Mouse (Mus musculus) limb, embryonic 12.5 days (tissue): Measurements from ENCODE around the gene Boc. TPM values are rescaled to one million over a fixed set of nuclear protein-coding genes. Genes with fewer than 3 reads are reported as not detected.

Experiments
- ATAC-seq: fragments of 200-750 bp; cut with Nextera tagmentation; 2 replicates; pipeline ENCODE4 v1.8.0; 2017; ENCODE audit warnings: low read depth, moderate TSS enrichment; ENCODE audit not compliant: insufficient number of reproducible peaks, insufficient read depth, low FRiP score, low TSS enrichment
- H3K27ac ChIP-seq: fragments of 300-500 bp; sonication (generic); 2 replicates; pipeline ENCODE4 v1.5.1; 2016; ENCODE audit warnings: mild to moderate bottlenecking, moderate library complexity
- H3K27me3 ChIP-seq: fragments of 300-500 bp; sonication (generic); 2 replicates; pipeline ENCODE4 v1.6.1; 2016; ENCODE audit warnings: mild to moderate bottlenecking, moderate library complexity
- H3K36me3 ChIP-seq: fragments of 300-500 bp; sonication (generic); 2 replicates; pipeline ENCODE4 v1.6.1; 2016; ENCODE audit warnings: mild to moderate bottlenecking, moderate library complexity
- H3K4me1 ChIP-seq: fragments of 300-500 bp; sonication (generic); replicated peaks from 2 replicates; pipeline ENCODE4 v1.6.1; 2016
- H3K4me2 ChIP-seq: fragments of 300-500 bp; sonication (generic); 2 replicates; pipeline ENCODE4 v1.6.1; 2016; ENCODE audit warnings: mild to moderate bottlenecking, moderate library complexity
- H3K4me3 ChIP-seq: fragments of 300-500 bp; sonication (generic); replicated peaks from 2 replicates; pipeline ENCODE4 v1.5.1; 2016; ENCODE audit warnings: mild to moderate bottlenecking
- H3K9ac ChIP-seq: fragments of 300-500 bp; sonication (generic); replicated peaks from 2 replicates; pipeline ENCODE4 v1.6.1; 2016; ENCODE audit warnings: mild to moderate bottlenecking, moderate library complexity
- H3K9me3 ChIP-seq: fragments of 300-500 bp; sonication (generic); 2 replicates; pipeline ENCODE4 v1.6.1; 2016; ENCODE audit warnings: mild to moderate bottlenecking, moderate library complexity
- WGBS: fragments of 180-500 bp; shearing (Covaris S2); methylation state at CpG from one replicate; pipeline ENCODE4 v1.1.7; 2016; 5-methylcytosine and 5-hydroxymethylcytosine counted together
- polyA plus RNA-seq: library from polyadenylated mRNA; unstranded; fragments of >200 nt; fragmentation: Nextera tagmentation; extraction: Ambion mirVana; gene quantifications from 2 replicates; pipeline ENCODE4 v1.2.1, GENCODE M21; 2016

Boc gene
- polyA plus RNA-seq, 1 experiment from 2014 or later, result 43.1 TPM

DNA sequence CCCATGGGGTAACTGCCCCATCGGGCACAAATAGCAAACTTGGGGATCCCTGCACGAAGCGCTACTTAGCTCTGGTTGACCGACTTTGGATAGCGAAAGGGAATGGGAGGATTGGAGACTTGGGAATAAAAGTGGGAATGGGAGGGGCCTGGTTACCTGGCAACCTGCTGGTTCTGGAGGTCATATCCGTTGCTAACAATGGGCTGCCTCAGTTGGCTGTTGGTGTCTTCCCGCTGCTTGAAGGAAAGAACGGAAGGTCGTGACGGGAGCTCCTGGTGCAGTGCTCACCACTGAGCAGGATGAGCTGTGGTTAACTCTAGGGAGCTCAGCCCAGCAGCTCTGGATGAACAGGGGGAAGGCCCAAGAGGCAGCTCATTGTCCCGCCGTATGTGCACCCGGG is 71.5 kb downstream of the Boc start:
- H3K27ac ChIP-seq, result no peak overlapping the region

DNA sequence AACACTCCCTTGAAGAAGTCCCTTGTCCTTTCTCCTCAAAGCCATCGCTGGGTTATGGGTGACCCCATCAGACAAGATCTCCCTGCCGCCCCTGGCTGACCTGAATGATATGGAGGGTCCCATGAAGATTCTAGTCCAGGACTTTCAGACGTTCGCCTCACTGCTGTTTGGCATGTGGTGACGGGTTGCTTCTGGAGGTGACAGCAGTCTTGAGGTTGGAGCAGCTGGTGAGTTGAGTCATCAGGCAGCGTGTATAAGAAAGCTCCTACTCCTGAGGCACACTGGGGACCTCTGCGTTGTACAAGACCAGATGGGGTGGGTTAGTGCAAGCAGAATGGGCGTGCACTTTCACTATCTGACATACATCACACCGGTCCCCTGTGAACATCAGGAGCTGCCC is 72.1 kb downstream of the Boc start:
- peaks cover 90% of the 10 kb centered on the region for H3K36me3 ChIP-seq
- H3K4me2 ChIP-seq, result no peak overlapping the region
- 0 out of 2 replicates have a peak, but pooled peaks cover 6% of the 10 kb centered on the region for H3K4me1 ChIP-seq
- no peaks in the 10 kb centered on the region for H3K9me3 ChIP-seq
- WGBS, result 94% methylated on average over 9 of the region's 9 CpGs
- ATAC-seq, result no peak
- 0 out of 2 replicates have a peak overlapping the region, but pooled peaks have one; percentile 1 for H3K27ac ChIP-seq
- no peak overlapping the region for H3K9ac ChIP-seq
- no peaks in the 10 kb centered on the region for H3K27me3 ChIP-seq
- no peak overlapping the region for H3K4me3 ChIP-seq

More for the DNA sequence above, 71.5 kb downstream of the Boc start:
- H3K9ac ChIP-seq, result no peak overlapping the region
- no peaks in the 10 kb centered on the region for H3K27me3 ChIP-seq
- peaks cover 90% of the 10 kb centered on the region for H3K36me3 ChIP-seq
- no peaks in the 10 kb centered on the region for H3K9me3 ChIP-seq
- H3K4me2 ChIP-seq, result no peak overlapping the region
- H3K4me3 ChIP-seq, result no peak overlapping the region
- no peak for ATAC-seq
- H3K4me1 ChIP-seq, result 0 out of 2 replicates have a peak, but pooled peaks cover 5% of the 10 kb centered on the region
- 92% methylated on average over 13 of the region's 13 CpGs for WGBS

- Histone ChIP-seq H3K4me3 (no peak overlapping the region), H3K9ac (no peak overlapping the region), H3K27me3 (no peaks in the 10 kb centered on the region), H3K9me3 (no peaks in the 10 kb centered on the region), H3K4me2 (no peak overlapping the region), H3K27ac (0 out of 2 replicates have a peak overlapping the region, but pooled peaks have one; percentile 7), H3K36me3 (peaks cover 87% of the 10 kb centered on the region), H3K4me1 (peaks cover 11% of the 10 kb centered on the region; the same call in 1 of the 2 replicates)
- no peak for ATAC-seq
- WGBS, result 91% methylated on average over 8 of the region's 8 CpGs
These were observed 73.0 kb downstream of the Boc start for GRCm38 (mm10) chr16:44485691-44486090.

- H3K4me1 ChIP-seq, result peaks cover 12% of the 10 kb centered on the region; the same call in 1 of the 2 replicates
- H3K9me3 ChIP-seq, result no peaks in the 10 kb centered on the region
- no peak overlapping the region for H3K9ac ChIP-seq
- ATAC-seq, result no peak
- 84% methylated on average over 10 of the region's 10 CpGs for WGBS
- peak overlapping the region; percentile 70 for H3K27ac ChIP-seq
- H3K27me3 ChIP-seq, result 0 out of 2 replicates have a peak, but pooled peaks cover 3% of the 10 kb centered on the region
- no peak overlapping the region for H3K4me2 ChIP-seq
- H3K36me3 ChIP-seq, result peaks cover 78% of the 10 kb centered on the region
- H3K4me3 ChIP-seq, result no peak overlapping the region
These were observed 73.9 kb downstream of the Boc start for GRCm38 (mm10) chr16:44484831-44485230.

DNA sequence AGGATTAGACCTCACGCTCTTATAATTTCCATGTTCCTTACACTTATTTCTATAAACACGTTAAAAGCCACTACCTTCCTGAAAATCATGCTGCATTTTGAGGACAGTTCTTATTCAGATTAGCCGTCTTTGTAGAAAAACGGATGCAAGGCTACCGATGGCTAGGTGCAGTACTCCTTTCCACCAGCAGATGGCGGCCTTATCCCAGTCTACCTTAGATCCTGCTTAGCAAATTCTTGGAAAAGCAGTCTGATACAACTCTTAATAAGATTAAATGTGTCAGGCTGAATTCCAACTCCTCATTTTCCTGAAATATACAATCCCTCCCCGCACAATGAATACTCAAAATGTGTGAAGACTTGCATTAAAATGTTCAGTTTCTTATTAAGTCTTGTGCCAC is 74.6 kb downstream of the Boc start:
- Histone ChIP-seq H3K36me3 (peaks cover 71% of the 10 kb centered on the region), H3K9me3 (no peaks in the 10 kb centered on the region), H3K4me3 (no peak overlapping the region), H3K4me1 (peaks cover 12% of the 10 kb centered on the region; the same call in 1 of the 2 replicates), H3K27ac (peak overlapping the region; percentile 70; the same call in 1 of the 2 replicates), H3K4me2 (no peak overlapping the region), H3K27me3 (0 out of 2 replicates have a peak, but pooled peaks cover 3% of the 10 kb centered on the region), H3K9ac (no peak overlapping the region)
- 10% methylated on average over 7 of the region's 7 CpGs for WGBS
- ATAC-seq, result no peak

DNA sequence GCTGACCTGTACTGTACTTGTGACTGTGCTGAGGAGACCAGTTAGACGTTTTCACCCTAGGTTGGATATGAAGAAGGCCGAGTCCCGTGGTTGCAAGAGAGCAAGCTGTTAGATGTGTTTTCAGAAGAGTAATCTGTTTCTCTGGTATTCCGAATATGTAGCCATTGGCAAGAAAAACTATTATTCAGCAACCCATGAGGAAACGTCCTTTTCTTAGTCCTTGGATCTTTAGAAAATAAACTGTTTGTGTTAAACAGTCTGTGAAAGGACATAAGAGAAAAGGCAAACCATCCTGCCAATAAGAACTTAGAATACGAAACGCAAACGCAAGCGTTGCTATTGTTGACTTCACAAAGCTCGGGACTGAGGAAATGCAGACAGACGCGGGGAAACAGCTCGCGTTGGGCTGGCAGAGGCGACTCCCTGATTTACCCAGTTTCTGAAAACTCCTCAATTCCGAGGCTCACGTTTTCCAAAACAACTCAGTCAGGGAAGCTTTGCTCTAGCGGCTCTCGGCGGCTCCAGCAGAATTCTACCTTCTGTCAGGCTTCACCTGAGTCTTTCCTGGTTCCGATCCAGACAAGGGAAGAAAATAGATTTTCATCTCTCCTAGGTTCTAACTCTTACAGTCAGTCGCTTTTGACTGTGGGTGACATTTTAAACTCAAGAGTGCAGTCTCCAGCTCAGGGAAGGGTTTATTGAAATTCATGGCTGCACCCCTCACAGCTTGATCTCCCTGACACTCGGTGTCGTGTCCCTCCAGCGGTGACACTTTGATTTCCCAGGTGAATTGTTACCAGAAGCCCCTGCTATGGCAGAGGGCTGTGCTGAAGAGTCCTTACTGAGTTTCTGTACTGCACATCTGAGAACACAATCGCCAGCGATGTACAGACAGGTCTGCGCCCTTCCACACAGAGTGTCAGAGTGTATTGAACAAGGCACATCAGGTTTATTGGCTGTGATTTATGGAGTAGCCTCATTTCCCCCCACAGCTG is 76.8 kb downstream of the Boc start:
- H3K36me3 ChIP-seq, result peaks cover 49% of the 10 kb centered on the region
- H3K9me3 ChIP-seq, result no peaks in the 10 kb centered on the region
- peaks cover 12% of the 10 kb centered on the region; the same call in 1 of the 2 replicates for H3K4me1 ChIP-seq
- H3K4me3 ChIP-seq, result no peak overlapping the region
- WGBS, result 50% methylated on average over 28 of the region's 28 CpGs
- H3K27me3 ChIP-seq, result 0 out of 2 replicates have a peak, but pooled peaks cover 3% of the 10 kb centered on the region
- 0 out of 2 replicates have a peak overlapping the region, but pooled peaks have one; percentile 12 for H3K27ac ChIP-seq
- no peak overlapping the region for H3K4me2 ChIP-seq
- H3K9ac ChIP-seq, result no peak overlapping the region
- ATAC-seq, result no peak

- Histone ChIP-seq H3K4me1 (peaks cover 12% of the 10 kb centered on the region; the same call in 1 of the 2 replicates), H3K36me3 (peaks cover 36% of the 10 kb centered on the region), H3K4me3 (no peak overlapping the region), H3K9me3 (no peaks in the 10 kb centered on the region), H3K27me3 (0 out of 2 replicates have a peak, but pooled peaks cover 3% of the 10 kb centered on the region), H3K27ac (peak overlapping the region; percentile 50; the same call in 1 of the 2 replicates), H3K9ac (no peak overlapping the region), H3K4me2 (no peak overlapping the region)
- 68% methylated on average over 7 of the region's 7 CpGs for WGBS
- no peak for ATAC-seq
These were observed 78.1 kb downstream of the Boc start for GRCm38 (mm10) chr16:44480616-44481015.

- no peaks in the 10 kb centered on the region for H3K9me3 ChIP-seq
- 0 out of 2 replicates have a peak, but pooled peaks cover 3% of the 10 kb centered on the region for H3K27me3 ChIP-seq
- WGBS, result 90% methylated on average over 14 of the region's 14 CpGs
- no peak for ATAC-seq
- no peak overlapping the region for H3K27ac ChIP-seq
- H3K4me3 ChIP-seq, result no peak overlapping the region
- H3K36me3 ChIP-seq, result peaks cover 29% of the 10 kb centered on the region
- no peak overlapping the region for H3K9ac ChIP-seq
- H3K4me1 ChIP-seq, result peaks cover 12% of the 10 kb centered on the region; the same call in 1 of the 2 replicates
- H3K4me2 ChIP-seq, result no peak overlapping the region
These were observed 78.8 kb downstream of the Boc start for GRCm38 (mm10) chr16:44479852-44480251.

- Histone ChIP-seq H3K36me3 (peaks cover 24% of the 10 kb centered on the region), H3K27ac (no peak overlapping the region), H3K4me1 (peaks cover 9% of the 10 kb centered on the region; the same call in 1 of the 2 replicates), H3K27me3 (0 out of 2 replicates have a peak, but pooled peaks cover 3% of the 10 kb centered on the region), H3K4me3 (no peak overlapping the region), H3K9ac (no peak overlapping the region), H3K4me2 (no peak overlapping the region; the same call in 1 of the 2 replicates), H3K9me3 (no peaks in the 10 kb centered on the region)
- no peak for ATAC-seq
- 40% methylated on average over 18 of the region's 18 CpGs for WGBS
These were observed 79.9 kb downstream of the Boc start for GRCm38 (mm10) chr16:44478767-44479166.

- H3K27ac ChIP-seq, result no peak overlapping the region
These were observed 82.9 kb downstream of the Boc start for GRCm38 (mm10) chr16:44475682-44476375.

More at GRCm38 (mm10) chr16:44475682-44476375, 82.9 kb downstream of the Boc start:
- no peak overlapping the region for H3K4me2 ChIP-seq
- H3K4me1 ChIP-seq, result peaks cover 2% of the 10 kb centered on the region; the same call in 1 of the 2 replicates
- ATAC-seq, result no peak
- 0 out of 2 replicates have a peak, but pooled peaks cover 3% of the 10 kb centered on the region for H3K27me3 ChIP-seq
- H3K36me3 ChIP-seq, result no peaks in the 10 kb centered on the region
- no peaks in the 10 kb centered on the region for H3K9me3 ChIP-seq
- H3K9ac ChIP-seq, result no peak overlapping the region
- H3K4me3 ChIP-seq, result no peak overlapping the region
- 87% methylated on average over 11 of the region's 11 CpGs for WGBS
